Mouse (Mus musculus) midbrain, embryonic 16.5 days (tissue): Measurements from ENCODE around the gene Prr15l. TPM values are rescaled to one million over a fixed set of nuclear protein-coding genes. Genes with fewer than 3 reads are reported as not detected.

Experiments
- ATAC-seq: fragments of 200-750 bp; cut with Nextera tagmentation; 2 replicates; pipeline ENCODE4 v1.8.0; 2017; ENCODE audit warnings: moderate TSS enrichment
- H3K27ac ChIP-seq: fragments of 300-500 bp; sonication (generic); 2 replicates; pipeline ENCODE4 v1.5.1; 2014; ENCODE audit warnings: mild to moderate bottlenecking, low read length, mixed read lengths
- H3K27me3 ChIP-seq: fragments of 300-500 bp; sonication (generic); 2 replicates; pipeline ENCODE4 v1.6.1; 2014; ENCODE audit warnings: low read depth, low read length, mixed read lengths; ENCODE audit not compliant: control insufficient read depth, insufficient read depth
- H3K36me3 ChIP-seq: fragments of 300-500 bp; sonication (generic); 2 replicates; pipeline ENCODE4 v1.6.1; 2014; ENCODE audit warnings: mild to moderate bottlenecking, low read length, moderate library complexity, mixed read lengths; ENCODE audit not compliant: control insufficient read depth, insufficient read depth
- H3K4me1 ChIP-seq: fragments of 300-500 bp; sonication (generic); 2 replicates; pipeline ENCODE4 v1.6.1; 2014; ENCODE audit warnings: mild to moderate bottlenecking, low read length, mixed read lengths; ENCODE audit not compliant: control insufficient read depth, insufficient read depth
- H3K4me2 ChIP-seq: fragments of 300-500 bp; sonication (generic); 2 replicates; pipeline ENCODE4 v1.6.1; 2014; ENCODE audit warnings: mild to moderate bottlenecking, low read length, mixed read lengths
- H3K4me3 ChIP-seq: fragments of 300-500 bp; sonication (generic); 2 replicates; pipeline ENCODE4 v1.5.1; 2014; ENCODE audit warnings: low read depth, mild to moderate bottlenecking, low read length, moderate library complexity, mixed read lengths
- H3K9ac ChIP-seq: fragments of 300-500 bp; sonication (generic); 2 replicates; pipeline ENCODE4 v1.6.1; 2014; ENCODE audit warnings: low read depth, low read length, mixed read lengths
- H3K9me3 ChIP-seq: fragments of 300-500 bp; sonication (generic); replicated peaks from 2 replicates; pipeline ENCODE4 v1.6.1; 2014; ENCODE audit warnings: mild to moderate bottlenecking, low read length, mixed read lengths; ENCODE audit not compliant: control insufficient read depth, poor library complexity, severe bottlenecking
- WGBS: fragments of 180-500 bp; shearing (Covaris S2); extraction: QIAGEN DNeasy Blood & Tissue Kit; methylation state at CpG from one replicate; pipeline ENCODE4 v1.1.7; 2014; 5-methylcytosine and 5-hydroxymethylcytosine counted together
- polyA plus RNA-seq: library from polyadenylated mRNA; unstranded; fragments of >200 nt; fragmentation: Nextera tagmentation; extraction: Ambion mirVana; gene quantifications from 2 replicates; pipeline ENCODE4 v1.2.1, GENCODE M21; 2015

The Prr15l gene
- 0.24 and 0.51 TPM in 2 replicates for polyA plus RNA-seq

GRCm38 (mm10) chr11:96928088-96928487 lies at the start of gene Prr15l:
Gene Prr15l (plus strand): TSS chr11:96928104.
- WGBS, result 64% methylated on average over 2 of the region's 2 CpGs

GRCm38 (mm10) chr11:96878715-96879114 lies 49.2 kb upstream of the Prr15l start:
- no peaks in the 10 kb centered on the region for H3K36me3 ChIP-seq
- H3K27me3 ChIP-seq, result no peaks in the 10 kb centered on the region
- WGBS, result 20% methylated on average over 3 of the region's 3 CpGs
- no peak overlapping the region for H3K4me2 ChIP-seq
- ATAC-seq, result no peak
- peaks cover 43% of the 10 kb centered on the region for H3K4me1 ChIP-seq
- peak overlapping the region; percentile 97 for H3K27ac ChIP-seq
- no peak overlapping the region for H3K9ac ChIP-seq
- no peaks in the 10 kb centered on the region for H3K9me3 ChIP-seq
- no peak overlapping the region for H3K4me3 ChIP-seq

More at GRCm38 (mm10) chr11:96928088-96928487, at the start of gene Prr15l:
- no peak within 1 kb of the TSS for H3K27ac ChIP-seq
- no peak for ATAC-seq
- H3K4me2 ChIP-seq, result no peak within 1 kb of the TSS
- H3K36me3 ChIP-seq, result no peaks in the 10 kb centered on the region
- H3K27me3 ChIP-seq, result peaks cover 12% of the 10 kb centered on the region
- H3K9me3 ChIP-seq, result no peaks in the 10 kb centered on the region
- no peak within 1 kb of the TSS for H3K4me3 ChIP-seq
- no peaks in the 10 kb centered on the region for H3K4me1 ChIP-seq
- no peak within 1 kb of the TSS for H3K9ac ChIP-seq

- Histone ChIP-seq H3K27ac (no peak overlapping the region; the same call in 1 of the 2 replicates), H3K4me1 (peaks cover 37% of the 10 kb centered on the region), H3K36me3 (no peaks in the 10 kb centered on the region), H3K4me3 (no peak overlapping the region), H3K9me3 (no peaks in the 10 kb centered on the region), H3K4me2 (no peak overlapping the region), H3K27me3 (no peaks in the 10 kb centered on the region), H3K9ac (no peak overlapping the region)
- ATAC-seq, result no peak
- WGBS, result 5% methylated on average over 7 of the region's 7 CpGs
Measured at GRCm38 (mm10) chr11:96879359-96879758, 48.5 kb upstream of the Prr15l start.

- H3K4me1 ChIP-seq, result peaks cover 28% of the 10 kb centered on the region
- ATAC-seq, result no peak
- no peaks in the 10 kb centered on the region for H3K27me3 ChIP-seq
- WGBS, result 94% methylated on average over 9 of the region's 9 CpGs
- H3K9me3 ChIP-seq, result no peaks in the 10 kb centered on the region
- H3K4me3 ChIP-seq, result no peak overlapping the region
- no peak overlapping the region for H3K27ac ChIP-seq
- H3K36me3 ChIP-seq, result no peaks in the 10 kb centered on the region
- no peak overlapping the region for H3K9ac ChIP-seq
- no peak overlapping the region for H3K4me2 ChIP-seq
Measured at GRCm38 (mm10) chr11:96880296-96880695, 47.6 kb upstream of the Prr15l start.

- Histone ChIP-seq H3K27ac (peak overlapping the region; percentile 74), H3K4me3 (no peak overlapping the region), H3K4me2 (no peak overlapping the region), H3K27me3 (no peaks in the 10 kb centered on the region), H3K9me3 (no peaks in the 10 kb centered on the region), H3K9ac (peak overlapping the region; percentile 10), H3K36me3 (no peaks in the 10 kb centered on the region), H3K4me1 (peaks cover 17% of the 10 kb centered on the region)
- ATAC-seq, result peak; percentile 36; the same call in 1 of the 2 replicates
- 17% methylated on average over 5 of the region's 5 CpGs for WGBS
Measured at GRCm38 (mm10) chr11:96885901-96886340, 42.0 kb upstream of the Prr15l start.

GRCm38 (mm10) chr11:96886942-96887546 lies 40.9 kb upstream of the Prr15l start:
- 77% methylated on average over 8 of the region's 8 CpGs for WGBS
- Histone ChIP-seq H3K4me1 (peaks cover 17% of the 10 kb centered on the region), H3K27ac (peak overlapping the region; percentile 22; the same call in 1 of the 2 replicates), H3K4me3 (no peak overlapping the region), H3K36me3 (no peaks in the 10 kb centered on the region), H3K27me3 (no peaks in the 10 kb centered on the region), H3K9ac (no peak overlapping the region), H3K4me2 (no peak overlapping the region), H3K9me3 (no peaks in the 10 kb centered on the region)
- ATAC-seq, result no peak

- no peak overlapping the region for H3K9ac ChIP-seq
- no peaks in the 10 kb centered on the region for H3K36me3 ChIP-seq
- no peak overlapping the region for H3K4me2 ChIP-seq
- H3K9me3 ChIP-seq, result no peaks in the 10 kb centered on the region
- H3K4me1 ChIP-seq, result peaks cover 1% of the 10 kb centered on the region
- H3K27ac ChIP-seq, result no peak overlapping the region
- no peak for ATAC-seq
- no peak overlapping the region for H3K4me3 ChIP-seq
- 52% methylated on average over 14 of the region's 14 CpGs for WGBS
- H3K27me3 ChIP-seq, result no peaks in the 10 kb centered on the region
Measured at GRCm38 (mm10) chr11:96891784-96892527, 35.9 kb upstream of the Prr15l start.

- WGBS, result 35% methylated on average over 11 of the region's 11 CpGs
- Histone ChIP-seq H3K27ac (no peak overlapping the region), H3K4me2 (no peak overlapping the region), H3K36me3 (no peaks in the 10 kb centered on the region), H3K4me3 (no peak overlapping the region), H3K4me1 (peaks cover 3% of the 10 kb centered on the region; the same call in 1 of the 2 replicates), H3K9me3 (no peaks in the 10 kb centered on the region), H3K27me3 (no peaks in the 10 kb centered on the region), H3K9ac (no peak overlapping the region)
- ATAC-seq, result no peak
Measured at GRCm38 (mm10) chr11:96893203-96893842, 34.6 kb upstream of the Prr15l start.

- ATAC-seq, result no peak
- no peak overlapping the region for H3K4me3 ChIP-seq
- no peaks in the 10 kb centered on the region for H3K27me3 ChIP-seq
- no peak overlapping the region for H3K4me2 ChIP-seq
- WGBS, result 95% methylated on average over 4 of the region's 4 CpGs
- no peaks in the 10 kb centered on the region for H3K36me3 ChIP-seq
- no peaks in the 10 kb centered on the region for H3K9me3 ChIP-seq
- peaks cover 13% of the 10 kb centered on the region for H3K4me1 ChIP-seq
- H3K27ac ChIP-seq, result no peak overlapping the region
- no peak overlapping the region for H3K9ac ChIP-seq
Measured at GRCm38 (mm10) chr11:96895886-96896285, 32.0 kb upstream of the Prr15l start.
